Comparison of ENCODE assay signal across 14 mouse cellular contexts in the genomic region with DNA sequence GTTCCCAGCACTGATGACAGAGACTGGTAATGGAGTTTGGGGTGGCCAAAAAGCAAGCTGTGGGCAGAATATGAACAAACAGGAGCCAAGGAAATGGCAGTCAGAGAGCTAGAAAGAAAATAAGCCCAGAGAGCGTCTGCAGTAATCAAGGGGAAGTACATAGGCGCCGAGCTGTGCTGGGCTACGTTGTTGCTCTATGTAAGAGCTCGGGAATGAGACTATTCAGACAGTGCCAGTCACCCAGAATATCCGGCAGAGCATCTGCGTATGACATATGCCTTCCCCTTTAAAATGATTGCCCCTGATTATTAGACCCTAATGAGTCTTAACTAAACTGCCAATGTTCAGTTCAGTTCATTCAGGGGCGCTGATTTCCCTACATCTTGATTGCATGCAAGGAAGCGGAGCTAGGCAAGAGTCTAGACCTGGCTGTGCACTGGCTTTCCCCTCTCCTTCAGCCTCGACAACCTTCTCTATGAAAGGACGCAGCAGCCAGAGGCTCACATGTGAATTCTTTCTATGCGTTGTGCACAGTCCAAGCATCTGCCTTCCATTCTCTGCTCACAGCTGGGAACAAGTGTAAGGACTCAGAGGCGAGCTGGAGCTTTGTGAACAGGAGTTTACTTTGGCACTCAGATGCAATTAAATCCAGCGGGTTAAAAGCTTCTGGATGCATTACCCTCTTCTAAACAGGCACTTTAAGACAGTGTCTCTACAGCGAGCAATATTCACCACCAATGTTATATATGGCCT.
DNase-seq lines count a peak whose midpoint lies in the region; ATAC-seq and TF ChIP-seq lines count a peak whose summit lies in the region.
"Had no signal": no experiment of that assay in that cellular context is flagged by ENCODE, and none has a peak within 500 bp of the region (broad histone marks: within the 10 kb centered on the region; RNA-seq: fewer than 3 reads in every experiment).

No protein-coding gene starts in this region.

- H3K27ac ChIP-seq in embryonic facial prominence, embryonic 15.5 days (replicated peaks) = peak overlapping the region; percentile 55
- H3K27ac ChIP-seq in limb, embryonic 14.5 days (replicated peaks; ENCODE audit: low read depth, low read length) = 0 out of 2 replicates have a peak overlapping the region, but pooled peaks have one; percentile 33
- H3K27ac ChIP-seq: gastrocnemius, adult 2 months; heart, embryonic 13.5 days; liver, embryonic 14.5 days; neural tube, embryonic 12.5 days had no signal

- peaks cover 24% of the 10 kb centered on the region for H3K4me1 ChIP-seq in embryonic facial prominence, embryonic 15.5 days
- H3K4me1 ChIP-seq in limb, embryonic 14.5 days (ENCODE audit: control insufficient read depth, insufficient read depth, low read length) = peaks cover 40% of the 10 kb centered on the region
- H3K4me1 ChIP-seq: heart, embryonic 13.5 days had no signal

- H3K27me3 ChIP-seq in embryonic facial prominence, embryonic 15.5 days = peaks cover 8% of the 10 kb centered on the region; the same call in 1 of the 2 replicates
- H3K27me3 ChIP-seq in limb, embryonic 14.5 days (ENCODE audit: control insufficient read depth, insufficient read depth, low read length) = peaks cover 3% of the 10 kb centered on the region; the same call in 1 of the 2 replicates
- H3K27me3 ChIP-seq: neural tube, embryonic 12.5 days had no signal

- no peak overlapping the region for H3K9ac ChIP-seq in embryonic facial prominence, embryonic 15.5 days
- H3K9ac ChIP-seq in limb, embryonic 14.5 days (ENCODE audit: low read depth, low read length, severe bottlenecking) = no peak overlapping the region
- H3K9ac ChIP-seq: heart, embryonic 13.5 days; liver, embryonic 14.5 days; neural tube, embryonic 12.5 days had no signal

- H3K36me3 ChIP-seq in embryonic facial prominence, embryonic 15.5 days = no peaks in the 10 kb centered on the region
- no peaks in the 10 kb centered on the region for H3K36me3 ChIP-seq in limb, embryonic 14.5 days (ENCODE audit: control insufficient read depth, insufficient read depth, low read length)
- H3K36me3 ChIP-seq: heart, embryonic 13.5 days; neural tube, embryonic 12.5 days had no signal

- intact Hi-C loops in left cerebral cortex, postnatal 4 days (cut with DNase I) = no loop called here

- H3K9me3 ChIP-seq in embryonic facial prominence, embryonic 15.5 days (replicated peaks) = no peaks in the 10 kb centered on the region
- no peaks in the 10 kb centered on the region for H3K9me3 ChIP-seq in limb, embryonic 14.5 days (ENCODE audit: control insufficient read depth, low read length)
- H3K9me3 ChIP-seq: heart, embryonic 13.5 days; neural tube, embryonic 12.5 days had no signal

- no peak for DNase-seq in frontal cortex, postnatal 10 days (ENCODE audit: low spot score in 2 of 2)
- peak; percentile 30 for DNase-seq in Muller cell, postnatal 12 days (ENCODE audit: inconsistent ontology term)
- DNase-seq in limb, embryonic 14.5 days (ENCODE audit: low spot score) = peak; percentile 71
- DNase-seq in thymus, postnatal 0 days (ENCODE audit: low spot score) = no peak
- DNase-seq in left cerebral cortex, postnatal 4 days = no peak
- no peak for DNase-seq in cerebellum, adult 8-10 months
- DNase-seq: gastrocnemius, adult 2 months; kidney, adult 2 months; right cerebral cortex, postnatal 25 days had no signal

- H3K4me3 ChIP-seq in embryonic facial prominence, embryonic 15.5 days (replicated peaks) = no peak overlapping the region
- H3K4me3 ChIP-seq in limb, embryonic 14.5 days (replicated peaks; ENCODE audit: low read length) = no peak overlapping the region
- H3K4me3 ChIP-seq: gastrocnemius, adult 2 months; heart, embryonic 13.5 days; neural tube, embryonic 12.5 days had no signal

- no peak for TF ChIP-seq POLR2A in limb, embryonic 14.5 days (IDR thresholded peaks at IDR 0.05; ENCODE audit: borderline replicate concordance, extremely low read depth, insufficient read depth, insufficient read length)

- 44% methylated on average over 15 of the region's 15 CpGs for WGBS in embryonic facial prominence, embryonic 15.5 days
- 32% methylated on average over 15 of the region's 15 CpGs for WGBS in limb, embryonic 14.5 days

- no peak overlapping the region; the same call in 1 of the 2 replicates for H3K4me2 ChIP-seq in embryonic facial prominence, embryonic 15.5 days (replicated peaks)
- peak overlapping the region; percentile 15; the same call in 1 of the 2 replicates for H3K4me2 ChIP-seq in limb, embryonic 14.5 days (replicated peaks; ENCODE audit: low read depth, low read length, severe bottlenecking)
- H3K4me2 ChIP-seq: heart, embryonic 13.5 days; neural tube, embryonic 12.5 days had no signal

- ATAC-seq in frontal cortex, adult (ENCODE audit: low TSS enrichment) = peak; percentile 50; the same call in 1 of the 2 replicates
- ATAC-seq in embryonic facial prominence, embryonic 15.5 days (ENCODE audit: insufficient number of reproducible peaks, low FRiP score, low TSS enrichment, low read depth) = peak; percentile 70; the same call in 1 of the 2 replicates
- ATAC-seq in limb, embryonic 14.5 days (ENCODE audit: low FRiP score, low read depth) = peak; percentile 86

Comparison
In these comparisons a context has a peak if more than half of its experiments do, and no peak if none do; other contexts are left out.
1. DNase-seq: peak in Muller cell, postnatal 12 days (single experiment) and limb, embryonic 14.5 days (single experiment); none in frontal cortex, postnatal 10 days (0 of 2), thymus, postnatal 0 days (single experiment), left cerebral cortex, postnatal 4 days (single experiment) and cerebellum, adult 8-10 months (single experiment).
2. Peak in every context shown above with its lines, with median percentiles within 50 percentile points of each other: ATAC-seq.